Mouse (Mus musculus) olfactory bulb, adult 2 months (tissue): Measurements from ENCODE around the gene Gm26602. TPM values are rescaled to one million over a fixed set of nuclear protein-coding genes. Genes with fewer than 3 reads are reported as not detected.

Experiments used
- H3K27ac ChIP-seq: fragments of 200-500 bp; 2 replicates; pipeline ENCODE4 v1.5.1; 2012; ENCODE audit warnings: low read depth, low read length; ENCODE audit not compliant: insufficient read depth
- H3K4me1 ChIP-seq: fragments of 200-500 bp; 2 replicates; pipeline ENCODE4 v1.6.1; 2012; ENCODE audit warnings: low read length; ENCODE audit not compliant: control insufficient read depth, insufficient read depth
- H3K4me3 ChIP-seq: fragments of 200-500 bp; 2 replicates; pipeline ENCODE4 v1.5.1; 2012; ENCODE audit warnings: mild to moderate bottlenecking, low read depth, low read length, moderate library complexity; ENCODE audit not compliant: insufficient read depth
- CTCF ChIP-seq: fragments of 200-500 bp; IDR thresholded peaks from 2 replicates; pipeline ENCODE4 v1.5.1; 2012; ENCODE audit warnings: low read depth, mild to moderate bottlenecking, low read length, moderate library complexity; ENCODE audit not compliant: insufficient read depth
- POLR2A ChIP-seq: fragments of 200-500 bp; IDR thresholded peaks from 2 replicates; pipeline ENCODE4 v1.6.1; 2012; ENCODE audit warnings: mild to moderate bottlenecking, low read depth, low read length, moderate library complexity; ENCODE audit not compliant: insufficient read depth
- WGBS: fragments of 180-500 bp; shearing (Covaris S2); methylation state at CpG from one replicate; pipeline ENCODE4 v1.1.7; 2018; 5-methylcytosine and 5-hydroxymethylcytosine counted together
- polyA plus RNA-seq: library from polyadenylated mRNA; stranded (reverse); fragments of >200 nt; gene quantifications from 2 replicates; pipeline ENCODE4 v1.2.4, GENCODE M21; 2012; ENCODE audit warnings: low replicate concordance; ENCODE audit not compliant: missing spikeins, insufficient read depth, insufficient read length

Gene Gm26602
- polyA plus RNA-seq, 1 experiment, result not detected

- H3K4me3 ChIP-seq, result peak within 1 kb of the TSS; percentile 41
- 11% methylated on average over 41 of the region's 41 CpGs for WGBS
- no peak for TF ChIP-seq CTCF
- no peak for TF ChIP-seq POLR2A
- H3K4me1 ChIP-seq, result peaks cover 37% of the 10 kb centered on the region
- H3K27ac ChIP-seq, result no peak within 1 kb of the TSS
Observed at GRCm38 (mm10) chr10:79920958-79921535, 10.4 kb downstream of the Gm26602 start, which contains the start of gene R3hdm4. Gene R3hdm4, minus strand, starts transcription at chr10:79921208.

- Histone ChIP-seq H3K4me1 (peaks cover 40% of the 10 kb centered on the region), H3K27ac (no peak overlapping the region), H3K4me3 (peak overlapping the region; percentile 41)
- TF ChIP-seq POLR2A (no peak), CTCF (no peak)
- 12% methylated on average over 34 of the region's 34 CpGs for WGBS
Observed at GRCm38 (mm10) chr10:79921572-79921971, 10.9 kb downstream of the Gm26602 start.

- peaks cover 49% of the 10 kb centered on the region for H3K4me1 ChIP-seq
- WGBS, result 12% methylated on average over 29 of the region's 29 CpGs
- no peak overlapping the region for H3K4me3 ChIP-seq
- no peak overlapping the region for H3K27ac ChIP-seq
- TF ChIP-seq CTCF (peak; percentile 99), POLR2A (no peak)
Observed at GRCm38 (mm10) chr10:79924998-79925784, 14.5 kb downstream of the Gm26602 start.

- H3K4me3 ChIP-seq, result peak overlapping the region; percentile 83
- no peak overlapping the region for H3K27ac ChIP-seq
- H3K4me1 ChIP-seq, result peaks cover 42% of the 10 kb centered on the region
- WGBS, result 6% methylated on average over 15 of the region's 15 CpGs
- TF ChIP-seq POLR2A, result no peak
- no peak for TF ChIP-seq CTCF
Observed at GRCm38 (mm10) chr10:79925785-79926490, 15.3 kb downstream of the Gm26602 start.

DNA sequence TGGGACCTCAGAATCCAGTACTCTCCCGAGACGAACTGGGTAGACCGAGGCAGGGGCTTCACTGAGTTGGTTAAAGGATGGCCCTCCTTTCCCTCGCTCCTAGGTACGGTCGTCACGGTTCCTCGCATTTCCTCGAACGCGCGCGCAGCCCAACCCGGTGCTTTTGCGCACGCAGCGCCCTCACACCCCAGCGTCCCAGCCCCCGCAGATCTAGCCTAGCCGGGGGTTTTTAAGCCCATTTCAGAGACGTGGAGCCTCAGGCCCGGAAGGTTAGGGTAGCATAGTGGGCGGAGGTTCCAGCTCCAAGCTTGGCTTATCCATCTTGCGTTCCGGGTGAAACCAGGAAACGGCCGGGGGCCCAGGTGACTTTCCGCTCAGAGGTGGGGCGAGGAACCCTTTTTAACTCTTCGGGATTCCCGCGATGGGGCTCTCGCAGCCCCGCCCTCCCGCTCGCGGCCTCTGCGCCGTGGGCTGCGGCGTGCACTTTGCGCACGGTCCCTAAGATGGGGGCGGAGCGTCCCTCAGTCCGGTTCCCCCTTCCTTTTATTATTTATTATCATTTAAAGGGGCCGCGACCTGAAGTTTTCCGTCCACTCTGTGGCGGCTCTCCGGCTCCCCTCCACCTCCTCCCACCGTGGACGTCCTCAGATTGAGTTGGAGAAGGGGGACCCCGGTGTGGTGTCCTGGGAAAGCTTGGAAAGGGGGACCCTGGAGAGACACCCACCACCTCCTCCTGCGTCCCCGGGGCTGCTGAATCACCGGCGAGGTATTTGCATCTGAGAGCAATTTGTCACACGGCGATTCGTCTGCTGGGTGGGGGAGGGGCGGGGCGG is 16.1 kb downstream of the Gm26602 start, which contains the start of gene Arid3a:
Gene Arid3a (plus strand): TSS at position 553 of the 833 bp plus-strand sequence.
- peak within 1 kb of the TSS; percentile 83 for H3K4me3 ChIP-seq
- H3K4me1 ChIP-seq, result peaks cover 34% of the 10 kb centered on the region
- under 1% methylated on average over 63 of the region's 63 CpGs for WGBS
- peak within 1 kb of the TSS; percentile 76 for H3K27ac ChIP-seq
- 0 out of 2 replicates have a peak, but pooled peaks have one; percentile 21 for TF ChIP-seq POLR2A
- TF ChIP-seq CTCF, result 0 out of 2 replicates have a peak, but pooled peaks have one; percentile 6

DNA sequence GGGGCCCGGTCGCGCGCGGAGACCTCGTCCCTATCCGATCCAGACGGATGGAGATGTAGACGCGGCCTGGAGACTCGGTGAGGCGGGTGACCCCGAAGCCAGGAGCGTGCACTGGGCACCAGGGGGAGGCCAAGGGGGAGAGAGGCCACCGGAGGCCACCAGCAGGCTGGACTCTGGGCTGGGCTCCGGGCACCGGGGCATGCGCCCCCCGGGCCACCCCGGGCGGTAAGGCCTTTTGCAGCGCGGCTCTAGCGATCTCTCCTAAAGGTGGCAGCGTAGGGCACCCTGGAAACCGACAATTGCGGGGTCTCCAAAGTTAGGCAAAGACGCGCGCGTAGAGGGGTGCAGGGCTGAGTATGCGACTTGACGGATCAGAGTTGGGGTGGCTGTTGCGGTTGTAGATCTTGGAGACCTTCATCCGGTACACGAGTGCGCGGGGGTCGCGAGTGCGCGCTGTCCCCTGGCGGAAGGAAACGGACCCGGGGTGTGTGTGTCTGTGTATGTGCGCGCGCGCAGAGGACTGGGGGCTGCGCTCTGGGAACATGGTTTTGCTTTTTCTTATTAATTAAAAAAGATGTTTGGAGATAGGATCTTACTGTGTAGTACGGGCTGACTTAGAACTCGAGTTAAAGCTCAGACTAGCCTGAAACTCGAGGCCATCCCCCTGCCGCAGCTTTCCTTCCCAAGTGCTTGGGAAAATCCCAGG is 16.8 kb downstream of the Gm26602 start:
- TF ChIP-seq CTCF (no peak), POLR2A (no peak)
- under 1% methylated on average over 54 of the region's 54 CpGs for WGBS
- H3K4me3 ChIP-seq, result peak overlapping the region; percentile 83
- H3K4me1 ChIP-seq, result peaks cover 40% of the 10 kb centered on the region
- H3K27ac ChIP-seq, result peak overlapping the region; percentile 41

- Histone ChIP-seq H3K4me3 (peak overlapping the region; percentile 83), H3K27ac (peak overlapping the region; percentile 41; the same call in 1 of the 2 replicates), H3K4me1 (peaks cover 46% of the 10 kb centered on the region)
- no peak for TF ChIP-seq POLR2A
- TF ChIP-seq CTCF, result no peak
- WGBS, result 1% methylated on average over 28 of the region's 29 CpGs
Observed at GRCm38 (mm10) chr10:79928030-79928694, 17.5 kb downstream of the Gm26602 start.
